Mouse (Mus musculus): ENCODE results near the gene Slc5a10. TPM values are rescaled to one million over a fixed set of nuclear protein-coding genes. Genes with fewer than 3 reads are reported as not detected.

The Slc5a10 gene
- polyA plus RNA-seq, 2 experiments, result 0.04 TPM; not detected in 1

GRCm38 (mm10) chr11:61692996-61693395 is 27.6 kb downstream of the Slc5a10 start:
- no peaks in the 10 kb centered on the region for H3K27me3 ChIP-seq (ENCODE audit: control insufficient read depth, insufficient read depth, low read length)
- no peaks in the 10 kb centered on the region for H3K36me3 ChIP-seq (ENCODE audit: control insufficient read depth, insufficient read depth, low read length)
- H3K27ac ChIP-seq (replicated peaks; ENCODE audit: low read depth, low read length), result no peak overlapping the region
- H3K4me2 ChIP-seq (replicated peaks; ENCODE audit: low read depth, low read length, severe bottlenecking), result no peak overlapping the region
- H3K9ac ChIP-seq (ENCODE audit: low read depth, low read length, severe bottlenecking), result no peak overlapping the region
- TF ChIP-seq POLR2A (IDR thresholded peaks at IDR 0.05; ENCODE audit: borderline replicate concordance, extremely low read depth, insufficient read depth, insufficient read length), result no peak
- no peaks in the 10 kb centered on the region for H3K4me1 ChIP-seq (ENCODE audit: control insufficient read depth, insufficient read depth, low read length)
- H3K4me3 ChIP-seq (replicated peaks; ENCODE audit: low read length), result no peak overlapping the region
- H3K9me3 ChIP-seq (ENCODE audit: control insufficient read depth, low read length), result no peaks in the 10 kb centered on the region
- DNase-seq (ENCODE audit: low spot score), result no peak
- no peak for ATAC-seq (ENCODE audit: low FRiP score, low read depth)
- 91% methylated on average over 5 of the region's 5 CpGs for WGBS

DNA sequence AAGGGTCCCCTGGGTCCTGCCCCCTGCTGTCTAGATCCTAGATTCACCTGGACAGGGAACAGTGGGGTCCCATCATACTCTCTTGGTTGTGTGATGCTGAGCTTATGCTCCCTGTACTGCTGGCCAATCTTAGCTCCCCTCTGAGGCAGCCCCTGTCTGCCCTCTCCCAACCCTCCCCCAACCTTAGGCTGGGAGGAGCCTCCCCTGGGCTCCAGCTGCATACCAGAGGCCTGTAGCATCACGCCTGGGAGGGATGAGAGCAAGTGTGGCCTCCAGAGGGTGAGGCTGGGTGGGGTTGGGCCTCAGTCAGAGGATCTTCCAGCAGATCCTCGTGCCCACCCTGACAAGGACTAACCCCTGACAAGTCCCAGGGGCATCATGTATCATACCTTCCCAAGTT is 33.0 kb downstream of the Slc5a10 start:
- WGBS, result 49% methylated on average over 2 of the region's 2 CpGs
- H3K4me2 ChIP-seq (replicated peaks; ENCODE audit: low read depth, low read length, severe bottlenecking), result no peak overlapping the region
- DNase-seq (ENCODE audit: low spot score) (peak; percentile 12), ATAC-seq (ENCODE audit: low FRiP score, low read depth) (no peak)
- H3K4me3 ChIP-seq (replicated peaks; ENCODE audit: low read length), result no peak overlapping the region
- TF ChIP-seq POLR2A (IDR thresholded peaks at IDR 0.05; ENCODE audit: borderline replicate concordance, extremely low read depth, insufficient read depth, insufficient read length), result no peak
- H3K9ac ChIP-seq (ENCODE audit: low read depth, low read length, severe bottlenecking), result no peak overlapping the region
- H3K27me3 ChIP-seq (ENCODE audit: control insufficient read depth, insufficient read depth, low read length), result peaks cover 26% of the 10 kb centered on the region
- no peaks in the 10 kb centered on the region for H3K9me3 ChIP-seq (ENCODE audit: control insufficient read depth, low read length)
- H3K27ac ChIP-seq (replicated peaks; ENCODE audit: low read depth, low read length), result no peak overlapping the region
- H3K36me3 ChIP-seq (ENCODE audit: control insufficient read depth, insufficient read depth, low read length), result no peaks in the 10 kb centered on the region
- H3K4me1 ChIP-seq (ENCODE audit: control insufficient read depth, insufficient read depth, low read length), result peaks cover 7% of the 10 kb centered on the region; the same call in 1 of the 2 replicates

DNA sequence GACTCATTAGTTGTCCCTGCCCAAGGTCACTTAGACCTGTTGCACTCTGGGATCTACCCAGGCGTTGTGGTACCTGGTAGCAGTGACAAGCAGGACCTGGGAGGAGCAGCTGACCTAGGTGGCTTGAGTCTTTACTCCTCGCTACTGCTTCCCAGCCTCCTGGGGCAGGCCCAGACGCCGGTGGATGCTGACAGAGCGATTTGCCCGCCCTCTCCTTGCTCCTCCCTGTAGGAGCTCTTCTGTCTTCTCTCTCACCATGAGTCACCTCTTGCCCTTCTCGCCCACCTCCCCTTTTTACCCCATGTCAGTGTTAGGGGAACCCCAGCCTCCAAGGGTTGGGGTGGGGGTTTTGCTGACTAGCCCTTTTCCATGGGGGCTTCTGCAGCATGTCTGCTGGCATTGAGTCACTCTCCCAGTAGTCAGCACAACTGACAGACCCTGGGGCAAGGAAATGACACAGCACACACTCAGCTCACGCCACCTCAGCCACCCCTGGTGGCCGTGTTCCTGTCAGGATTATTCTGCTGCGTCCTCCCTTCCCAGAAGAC is 33.6 kb downstream of the Slc5a10 start:
- no peak for DNase-seq (ENCODE audit: low spot score)
- no peak overlapping the region for H3K4me2 ChIP-seq (replicated peaks; ENCODE audit: low read depth, low read length, severe bottlenecking)
- no peaks in the 10 kb centered on the region for H3K36me3 ChIP-seq (ENCODE audit: control insufficient read depth, insufficient read depth, low read length)
- H3K27me3 ChIP-seq (ENCODE audit: control insufficient read depth, insufficient read depth, low read length), result peaks cover 26% of the 10 kb centered on the region
- no peak overlapping the region for H3K4me3 ChIP-seq (replicated peaks; ENCODE audit: low read length)
- no peak overlapping the region for H3K27ac ChIP-seq (replicated peaks; ENCODE audit: low read depth, low read length)
- WGBS, result 39% methylated on average over 10 of the region's 10 CpGs
- no peak for ATAC-seq (ENCODE audit: low FRiP score, low read depth)
- TF ChIP-seq POLR2A (IDR thresholded peaks at IDR 0.05; ENCODE audit: borderline replicate concordance, extremely low read depth, insufficient read depth, insufficient read length), result no peak
- no peak overlapping the region for H3K9ac ChIP-seq (ENCODE audit: low read depth, low read length, severe bottlenecking)
- peaks cover 7% of the 10 kb centered on the region; the same call in 1 of the 2 replicates for H3K4me1 ChIP-seq (ENCODE audit: control insufficient read depth, insufficient read depth, low read length)
- no peaks in the 10 kb centered on the region for H3K9me3 ChIP-seq (ENCODE audit: control insufficient read depth, low read length)

GRCm38 (mm10) chr11:61686141-61686540 is 34.5 kb downstream of the Slc5a10 start:
- no peak overlapping the region for H3K4me3 ChIP-seq (replicated peaks; ENCODE audit: low read length)
- no peaks in the 10 kb centered on the region for H3K36me3 ChIP-seq (ENCODE audit: control insufficient read depth, insufficient read depth, low read length)
- ATAC-seq (ENCODE audit: low FRiP score, low read depth) (no peak), DNase-seq (ENCODE audit: low spot score) (no peak)
- H3K9me3 ChIP-seq (ENCODE audit: control insufficient read depth, low read length), result no peaks in the 10 kb centered on the region
- peaks cover 26% of the 10 kb centered on the region for H3K27me3 ChIP-seq (ENCODE audit: control insufficient read depth, insufficient read depth, low read length)
- 45% methylated on average over 2 of the region's 2 CpGs for WGBS
- H3K4me2 ChIP-seq (replicated peaks; ENCODE audit: low read depth, low read length, severe bottlenecking), result no peak overlapping the region
- TF ChIP-seq POLR2A (IDR thresholded peaks at IDR 0.05; ENCODE audit: borderline replicate concordance, extremely low read depth, insufficient read depth, insufficient read length), result no peak
- H3K27ac ChIP-seq (replicated peaks; ENCODE audit: low read depth, low read length), result no peak overlapping the region
- peaks cover 7% of the 10 kb centered on the region; the same call in 1 of the 2 replicates for H3K4me1 ChIP-seq (ENCODE audit: control insufficient read depth, insufficient read depth, low read length)
- H3K9ac ChIP-seq (ENCODE audit: low read depth, low read length, severe bottlenecking), result no peak overlapping the region

- Histone ChIP-seq H3K4me2 (replicated peaks; ENCODE audit: low read depth, low read length, severe bottlenecking) (peak overlapping the region; percentile 73), H3K36me3 (ENCODE audit: control insufficient read depth, insufficient read depth, low read length) (no peaks in the 10 kb centered on the region), H3K27me3 (ENCODE audit: control insufficient read depth, insufficient read depth, low read length) (peaks cover 26% of the 10 kb centered on the region), H3K9me3 (ENCODE audit: control insufficient read depth, low read length) (no peaks in the 10 kb centered on the region), H3K27ac (replicated peaks; ENCODE audit: low read depth, low read length) (no peak overlapping the region), H3K4me3 (replicated peaks; ENCODE audit: low read length) (peak overlapping the region; percentile 46), H3K4me1 (ENCODE audit: control insufficient read depth, insufficient read depth, low read length) (peaks cover 7% of the 10 kb centered on the region; the same call in 1 of the 2 replicates), H3K9ac (ENCODE audit: low read depth, low read length, severe bottlenecking) (no peak overlapping the region)
- ATAC-seq (ENCODE audit: low FRiP score, low read depth) (no peak), DNase-seq (ENCODE audit: low spot score) (no peak)
- no peak for TF ChIP-seq POLR2A (IDR thresholded peaks at IDR 0.05; ENCODE audit: borderline replicate concordance, extremely low read depth, insufficient read depth, insufficient read length)
- whole genome bisulfite sequencing, result 62% methylated on average over 8 of the region's 8 CpGs
Observed at GRCm38 (mm10) chr11:61685119-61685725, 35.4 kb downstream of the Slc5a10 start.
